Mouse (Mus musculus) liver, postnatal 0 days (tissue): ENCODE results near the gene Mefv.

Experiments
- CTCF ChIP-seq: sonication (generic); IDR thresholded peaks from 2 replicates; pipeline ENCODE4 v1.5.1; 2016; ENCODE audit warnings: antibody characterized with exemption, low read depth
- EP300 ChIP-seq: IDR thresholded peaks from 2 replicates; pipeline ENCODE4 v1.6.1; 2016; ENCODE audit warnings: antibody characterized with exemption, low read depth, mild to moderate bottlenecking

DNA sequence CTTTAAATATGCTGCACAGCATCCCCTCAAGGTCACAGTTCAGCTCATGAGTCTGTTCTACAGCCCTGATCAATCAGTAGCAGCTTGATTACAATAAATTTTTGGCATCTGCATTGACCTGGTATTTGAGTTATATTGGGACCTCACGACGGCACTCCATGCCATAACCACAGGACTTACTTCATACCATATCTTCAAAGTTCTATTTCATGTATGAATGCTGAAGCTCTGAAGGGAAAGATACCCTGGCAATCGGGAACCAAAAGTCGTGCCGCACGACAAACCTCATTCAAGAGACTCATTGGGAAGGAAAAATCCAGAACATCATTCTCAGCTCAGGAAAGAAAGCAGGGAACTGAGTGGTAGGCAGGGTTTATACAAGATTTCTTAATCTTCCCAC, 24.6 kb upstream of the Mefv start:
- no peak for TF ChIP-seq CTCF
- no peak for TF ChIP-seq EP300
